Mouse (Mus musculus): ENCODE measurements around the gene Rapgef1. TPM values are rescaled to one million over a fixed set of nuclear protein-coding genes. Genes with fewer than 3 reads are reported as not detected.

Gene Rapgef1
- polyA plus RNA-seq, 1 experiment from 2014 or later = 24.2 TPM

DNA sequence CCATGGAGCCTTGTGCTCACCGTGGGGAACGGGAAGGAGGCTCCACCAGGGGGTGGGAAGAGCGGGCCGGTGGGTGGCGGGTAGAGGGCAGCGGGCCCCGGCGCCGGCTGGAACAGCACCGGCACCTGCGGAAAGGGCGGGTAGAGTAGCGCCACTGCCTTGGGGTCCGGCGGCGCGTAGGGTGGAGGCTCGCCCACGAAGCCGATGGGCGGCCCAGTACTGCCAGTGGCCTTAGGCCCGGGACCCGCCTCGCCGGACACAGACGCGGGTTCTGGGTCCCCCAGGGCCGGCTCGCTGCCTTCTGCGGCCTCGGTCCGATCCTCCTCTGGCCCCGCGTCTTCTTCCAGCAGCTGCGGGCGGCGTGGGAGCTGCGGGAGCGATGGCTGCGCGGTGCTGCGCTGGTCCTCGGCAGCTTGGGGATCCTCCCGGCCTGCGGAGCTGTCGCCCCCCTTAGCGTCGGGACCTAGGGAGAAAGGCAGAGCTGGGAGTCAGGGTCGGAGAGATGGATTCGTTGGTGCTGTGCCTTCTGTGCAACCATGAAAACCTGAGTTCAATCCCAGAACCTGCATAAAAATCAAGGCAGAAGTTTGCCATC, 127.8 kb downstream of the Rapgef1 start:
- H3K4me2 ChIP-seq = peak overlapping the region; percentile 85
- peak overlapping the region; percentile 45 for H3K4me3 ChIP-seq
- H3K27ac ChIP-seq = no peak overlapping the region
- H3K36me3 ChIP-seq (replicated peaks) = no peaks in the 10 kb centered on the region
- peaks cover 35% of the 10 kb centered on the region for H3K27me3 ChIP-seq (replicated peaks)
- H3K4me1 ChIP-seq = peaks cover 15% of the 10 kb centered on the region
- 2% methylated on average over 47 of the region's 50 CpGs for WGBS
- H3K9me3 ChIP-seq = no peaks in the 10 kb centered on the region
- peak overlapping the region; percentile 43 for H3K9ac ChIP-seq
- ATAC-seq (replicated peaks) = no peak

DNA sequence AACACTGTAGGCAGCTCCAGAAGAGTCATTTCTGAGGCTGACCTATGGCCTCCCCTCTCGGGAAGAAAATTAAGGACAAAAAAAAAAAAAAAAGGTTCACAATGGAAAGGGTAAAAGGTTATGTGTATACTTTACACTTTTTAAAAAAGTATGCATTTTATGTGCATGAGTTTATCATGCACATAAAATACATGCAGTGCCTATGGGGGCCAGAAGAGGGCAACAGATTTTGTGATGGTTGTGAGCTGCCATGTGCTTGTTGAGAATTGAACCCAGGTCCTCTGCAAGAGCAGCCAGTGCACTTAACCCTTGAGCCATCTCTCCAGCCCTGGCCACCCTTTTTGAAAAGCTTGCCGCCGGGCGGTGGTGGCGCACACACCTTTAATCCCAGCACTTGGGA, 128.3 kb downstream of the Rapgef1 start:
- H3K27me3 ChIP-seq (replicated peaks) = peaks cover 40% of the 10 kb centered on the region
- no peaks in the 10 kb centered on the region for H3K9me3 ChIP-seq
- no peak overlapping the region for H3K4me3 ChIP-seq
- H3K4me1 ChIP-seq = peaks cover 15% of the 10 kb centered on the region
- H3K9ac ChIP-seq = 0 out of 2 replicates have a peak overlapping the region, but pooled peaks have one; percentile 43
- H3K36me3 ChIP-seq (replicated peaks) = no peaks in the 10 kb centered on the region
- no peak overlapping the region for H3K27ac ChIP-seq
- peak overlapping the region; percentile 85; the same call in 1 of the 2 replicates for H3K4me2 ChIP-seq
- 62% methylated on average over 5 of the region's 5 CpGs for WGBS
- ATAC-seq (replicated peaks) = no peak

- no peak overlapping the region for H3K4me3 ChIP-seq
- no peak overlapping the region for H3K4me2 ChIP-seq
- 84% methylated on average over 4 of the region's 4 CpGs for WGBS
- no peak overlapping the region for H3K9ac ChIP-seq
- no peak for ATAC-seq (replicated peaks)
- H3K27ac ChIP-seq = no peak overlapping the region
- peaks cover 45% of the 10 kb centered on the region for H3K27me3 ChIP-seq (replicated peaks)
- no peaks in the 10 kb centered on the region for H3K9me3 ChIP-seq
- peaks cover 15% of the 10 kb centered on the region for H3K4me1 ChIP-seq
- H3K36me3 ChIP-seq (replicated peaks) = no peaks in the 10 kb centered on the region
Observed at GRCm38 (mm10) chr2:29748499-29748898, 129.0 kb downstream of the Rapgef1 start.

GRCm38 (mm10) chr2:29751497-29751896, 132.0 kb downstream of the Rapgef1 start, which contains the start of gene Gm13420:
Gene Gm13420 (minus strand): TSS chr2:29751685.
- peak within 1 kb of the TSS; percentile 10; the same call in 1 of the 2 replicates for H3K4me3 ChIP-seq
- H3K9me3 ChIP-seq = no peaks in the 10 kb centered on the region
- peaks cover 42% of the 10 kb centered on the region for H3K27me3 ChIP-seq (replicated peaks)
- H3K4me1 ChIP-seq = peaks cover 15% of the 10 kb centered on the region
- H3K9ac ChIP-seq = no peak within 1 kb of the TSS; the same call in 1 of the 2 replicates
- no peak for ATAC-seq (replicated peaks)
- H3K4me2 ChIP-seq = peak within 1 kb of the TSS; percentile 33
- H3K27ac ChIP-seq = no peak within 1 kb of the TSS
- H3K36me3 ChIP-seq (replicated peaks) = no peaks in the 10 kb centered on the region
- WGBS = 8% methylated on average over 28 of the region's 28 CpGs

- Histone ChIP-seq H3K4me2 (no peak overlapping the region), H3K9me3 (no peaks in the 10 kb centered on the region), H3K4me1 (peaks cover 10% of the 10 kb centered on the region), H3K27ac (no peak overlapping the region), H3K9ac (no peak overlapping the region), H3K27me3 (replicated peaks) (peaks cover 33% of the 10 kb centered on the region), H3K4me3 (no peak overlapping the region), H3K36me3 (replicated peaks) (no peaks in the 10 kb centered on the region)
- 86% methylated on average over 5 of the region's 5 CpGs for WGBS
- ATAC-seq (replicated peaks) = no peak
Observed at GRCm38 (mm10) chr2:29752397-29752796, 132.9 kb downstream of the Rapgef1 start.

DNA sequence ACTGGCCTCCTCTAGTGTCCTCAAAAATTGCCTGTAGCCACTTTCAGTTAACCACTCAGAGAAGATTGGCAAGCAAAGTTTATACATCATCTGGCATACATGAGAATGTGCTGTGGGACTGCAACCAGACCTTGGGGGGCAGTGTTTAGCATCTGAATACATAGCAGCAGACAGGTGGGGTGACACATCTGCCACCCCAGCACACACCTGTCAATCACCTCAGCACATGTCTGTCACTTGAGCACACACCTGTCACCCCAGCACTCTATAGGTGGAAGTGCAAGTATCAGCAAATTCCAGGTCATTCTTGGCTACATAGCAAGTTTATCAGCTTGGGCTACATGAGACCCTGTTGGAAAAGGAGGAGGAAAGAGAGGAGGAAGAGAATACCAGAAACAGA, 136.2 kb downstream of the Rapgef1 start:
- Histone ChIP-seq H3K27me3 (replicated peaks) (peaks cover 25% of the 10 kb centered on the region), H3K9ac (no peak overlapping the region), H3K4me3 (no peak overlapping the region), H3K36me3 (replicated peaks) (no peaks in the 10 kb centered on the region), H3K4me2 (no peak overlapping the region), H3K9me3 (no peaks in the 10 kb centered on the region), H3K27ac (no peak overlapping the region), H3K4me1 (peaks cover 8% of the 10 kb centered on the region)
- no peak for ATAC-seq (replicated peaks)

- Histone ChIP-seq H3K36me3 (replicated peaks) (no peaks in the 10 kb centered on the region), H3K9me3 (no peaks in the 10 kb centered on the region), H3K9ac (no peak overlapping the region), H3K27ac (no peak overlapping the region), H3K4me3 (no peak overlapping the region), H3K27me3 (replicated peaks) (no peaks in the 10 kb centered on the region), H3K4me2 (no peak overlapping the region), H3K4me1 (no peaks in the 10 kb centered on the region)
- ATAC-seq (replicated peaks) = no peak
- 3% methylated on average over 1 of the region's 1 CpGs for WGBS
Observed at GRCm38 (mm10) chr2:29764831-29765230, 145.3 kb downstream of the Rapgef1 start.

DNA sequence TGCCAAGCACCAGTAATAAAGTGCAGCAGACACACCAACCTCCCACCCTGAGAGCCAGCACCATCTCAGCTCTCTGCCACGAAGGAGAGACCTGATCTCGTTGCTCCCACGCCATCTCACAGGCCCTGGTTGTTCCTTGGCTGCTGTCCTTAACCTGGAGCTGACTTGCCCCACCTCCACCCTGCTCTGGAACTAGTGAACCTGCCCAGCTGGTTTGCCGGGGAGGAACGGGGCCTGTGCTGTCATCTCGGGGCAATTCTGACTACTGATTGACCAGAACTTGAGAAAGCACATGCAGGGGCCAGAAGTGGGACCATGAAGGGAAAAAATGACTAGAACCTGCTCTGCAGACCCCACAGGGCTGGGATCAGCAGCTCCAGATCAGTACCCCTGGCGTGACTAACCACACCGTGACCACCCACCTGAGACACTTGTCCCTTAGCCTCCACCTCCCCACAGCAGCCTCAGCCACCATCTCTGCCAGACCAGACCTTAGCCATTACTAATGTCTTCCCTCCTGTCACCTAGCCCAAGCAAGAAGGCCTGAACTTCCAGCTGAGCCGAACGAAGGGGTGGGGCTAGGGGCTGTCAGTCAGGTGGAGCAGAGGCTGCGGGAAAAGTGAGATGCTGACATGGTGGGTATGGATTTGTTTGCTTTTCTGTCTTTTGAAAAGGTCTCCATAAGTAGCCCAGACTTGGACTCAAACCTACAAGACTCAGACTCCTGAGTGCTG, 148.6 kb downstream of the Rapgef1 start:
- H3K9me3 ChIP-seq = no peaks in the 10 kb centered on the region
- no peaks in the 10 kb centered on the region for H3K4me1 ChIP-seq
- ATAC-seq (replicated peaks) = no peak
- 74% methylated on average over 11 of the region's 11 CpGs for WGBS
- H3K27me3 ChIP-seq (replicated peaks) = no peaks in the 10 kb centered on the region
- H3K9ac ChIP-seq = no peak overlapping the region
- no peak overlapping the region for H3K27ac ChIP-seq
- H3K4me2 ChIP-seq = no peak overlapping the region
- H3K36me3 ChIP-seq (replicated peaks) = no peaks in the 10 kb centered on the region
- H3K4me3 ChIP-seq = no peak overlapping the region

DNA sequence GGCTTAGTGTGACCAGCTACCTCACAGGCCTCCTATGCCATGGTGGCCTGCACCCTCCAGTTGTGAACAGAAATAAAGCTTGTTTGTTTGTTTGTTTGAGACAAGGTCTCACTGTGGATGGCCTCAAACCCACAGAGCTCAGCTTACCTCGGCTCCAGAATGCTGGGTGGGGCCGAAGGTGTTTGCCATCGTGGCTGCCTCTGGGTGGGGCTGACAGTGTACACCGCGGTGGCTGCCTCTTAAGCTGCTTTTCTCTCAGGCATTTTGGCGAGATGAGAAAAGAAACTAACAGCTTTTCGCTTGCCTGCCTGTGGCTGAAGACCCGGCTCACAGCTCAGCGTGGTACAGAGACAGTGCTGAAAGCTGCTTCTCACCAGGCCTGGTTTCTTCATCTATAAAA, 149.4 kb downstream of the Rapgef1 start:
- Histone ChIP-seq H3K27me3 (replicated peaks) (no peaks in the 10 kb centered on the region), H3K4me1 (no peaks in the 10 kb centered on the region), H3K27ac (no peak overlapping the region), H3K4me2 (no peak overlapping the region), H3K36me3 (replicated peaks) (no peaks in the 10 kb centered on the region), H3K4me3 (no peak overlapping the region), H3K9me3 (no peaks in the 10 kb centered on the region), H3K9ac (no peak overlapping the region)
- ATAC-seq (replicated peaks) = no peak
- WGBS = 67% methylated on average over 9 of the region's 9 CpGs

DNA sequence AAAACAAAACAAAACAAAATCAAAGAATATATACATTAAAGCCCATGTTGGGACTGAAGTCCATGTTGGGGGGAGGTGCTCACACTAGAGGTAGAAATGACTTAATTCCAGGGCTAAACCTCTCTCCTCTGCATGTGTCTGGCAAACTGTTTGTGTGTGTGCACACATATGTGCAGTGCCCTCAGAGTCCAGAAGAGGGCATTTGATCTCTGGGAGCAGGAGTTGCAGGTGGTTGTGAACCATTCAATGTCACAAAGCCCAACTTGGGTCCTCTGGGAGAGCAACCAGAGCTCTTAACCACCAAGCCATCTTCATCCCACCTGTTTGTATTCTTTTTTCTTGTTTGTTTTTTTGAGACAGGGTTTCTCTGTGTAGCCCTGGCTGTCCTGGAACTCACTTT, 150.6 kb downstream of the Rapgef1 start:
- Histone ChIP-seq H3K4me1 (no peaks in the 10 kb centered on the region), H3K36me3 (replicated peaks) (no peaks in the 10 kb centered on the region), H3K9ac (no peak overlapping the region), H3K27me3 (replicated peaks) (no peaks in the 10 kb centered on the region), H3K9me3 (no peaks in the 10 kb centered on the region), H3K27ac (no peak overlapping the region), H3K4me3 (no peak overlapping the region), H3K4me2 (no peak overlapping the region)
- ATAC-seq (replicated peaks) = no peak

DNA sequence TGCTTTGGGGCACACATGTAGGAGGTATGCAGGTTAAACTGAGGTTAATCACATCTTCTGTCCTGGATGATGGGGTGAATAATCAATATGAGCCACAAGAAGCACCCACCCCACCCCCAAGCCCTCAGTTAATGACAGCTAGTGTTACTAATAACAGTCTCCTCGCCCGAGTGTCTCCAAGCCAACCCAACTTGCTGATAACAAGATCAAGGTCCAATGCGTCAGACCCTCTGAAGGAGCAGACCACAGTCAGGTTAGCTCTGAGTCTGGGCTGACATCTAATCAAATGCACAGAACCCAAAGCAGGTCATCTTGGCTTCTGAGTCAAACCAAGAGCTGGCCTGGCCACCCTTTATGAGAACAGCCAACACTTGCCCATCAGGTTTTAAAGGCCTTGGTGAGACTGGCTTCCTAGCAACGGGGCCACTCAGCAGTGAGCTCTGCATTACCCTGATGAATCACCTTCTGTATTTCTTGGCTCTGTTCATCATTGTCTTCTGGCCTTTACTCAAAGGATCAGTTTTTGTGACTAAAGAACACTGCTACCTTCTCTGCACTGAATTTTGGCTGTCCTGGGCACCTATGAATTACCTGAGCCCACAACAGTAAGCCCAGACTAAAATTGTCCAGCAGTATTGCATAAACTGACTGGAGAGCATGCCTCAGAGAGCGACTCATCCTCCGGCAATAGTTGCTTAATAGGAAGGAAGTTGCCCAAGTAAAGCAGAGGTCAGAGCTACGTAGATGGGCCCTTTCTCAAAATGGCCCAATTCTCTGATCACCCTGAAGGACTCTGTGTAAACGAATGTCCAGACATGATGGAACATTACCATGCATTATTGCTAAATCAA, 152.3 kb downstream of the Rapgef1 start:
- 87% methylated on average over 8 of the region's 8 CpGs for WGBS

DNA sequence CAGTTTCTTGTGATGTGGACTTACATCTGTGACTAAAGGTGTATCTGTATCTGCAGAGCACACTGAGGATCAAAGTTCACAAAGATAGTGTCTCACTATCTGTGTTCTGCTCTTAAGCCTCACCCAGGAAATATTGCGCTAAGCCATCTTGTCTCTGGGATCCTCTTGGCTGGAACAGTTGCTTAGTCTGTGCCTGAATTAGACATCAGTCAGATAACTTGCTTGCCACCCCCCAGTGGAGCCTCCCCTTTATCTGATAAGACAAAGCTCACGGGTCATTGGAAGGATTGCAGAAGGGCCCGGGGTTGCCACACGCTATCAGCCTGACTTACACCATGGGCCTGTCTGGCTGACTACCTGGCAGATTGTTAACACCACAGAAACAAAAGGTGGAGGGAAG, 153.8 kb downstream of the Rapgef1 start:
- Histone ChIP-seq H3K4me2 (no peak overlapping the region), H3K27ac (no peak overlapping the region), H3K36me3 (replicated peaks) (peaks cover 19% of the 10 kb centered on the region), H3K4me3 (no peak overlapping the region), H3K27me3 (replicated peaks) (no peaks in the 10 kb centered on the region), H3K9me3 (no peaks in the 10 kb centered on the region), H3K9ac (no peak overlapping the region), H3K4me1 (no peaks in the 10 kb centered on the region)
- no peak for ATAC-seq (replicated peaks)
- WGBS = 96% methylated on average over 4 of the region's 4 CpGs

More for the DNA sequence above, 152.3 kb downstream of the Rapgef1 start:
- H3K36me3 ChIP-seq (replicated peaks) = 0 out of 2 replicates have a peak, but pooled peaks cover 4% of the 10 kb centered on the region
- H3K27me3 ChIP-seq (replicated peaks) = no peaks in the 10 kb centered on the region
- H3K27ac ChIP-seq = no peak overlapping the region
- ATAC-seq (replicated peaks) = no peak
- H3K9ac ChIP-seq = no peak overlapping the region
- H3K9me3 ChIP-seq = no peaks in the 10 kb centered on the region
- no peak overlapping the region for H3K4me3 ChIP-seq
- H3K4me2 ChIP-seq = no peak overlapping the region
- no peaks in the 10 kb centered on the region for H3K4me1 ChIP-seq
